Mouse (Mus musculus): ENCODE data around the gene Gm16867.
"Not testable (repeated sequence)": the region's sequence is repeated elsewhere in the genome, so short reads cannot be mapped to it uniquely, and the experiment has no call there.

The Gm16867 gene

GRCm38 (mm10) chr14:69503174-69503573 is at the start of gene Gm16867:
Gm16867 (minus strand) TSS chr14:69503362.
- DNase-seq (ENCODE audit: low spot score): not testable (repeated sequence)

GRCm38 (mm10) chr14:69547310-69547709 is 44.1 kb upstream of the Gm16867 start:
- DNase-seq (ENCODE audit: low spot score): not testable (repeated sequence)

- DNase-seq (ENCODE audit: low spot score): not testable (repeated sequence)
Measured at GRCm38 (mm10) chr14:69545052-69545451, 41.9 kb upstream of the Gm16867 start.

GRCm38 (mm10) chr14:69544033-69544432 is 40.9 kb upstream of the Gm16867 start:
- not testable (repeated sequence) for DNase-seq (ENCODE audit: low spot score)

GRCm38 (mm10) chr14:69542695-69543094 is 39.5 kb upstream of the Gm16867 start:
- DNase-seq (ENCODE audit: low spot score): not testable (repeated sequence)

- not testable (repeated sequence) for DNase-seq (ENCODE audit: low spot score)
Measured at GRCm38 (mm10) chr14:69540113-69540512, 37.0 kb upstream of the Gm16867 start.

GRCm38 (mm10) chr14:69536539-69536938 is 33.4 kb upstream of the Gm16867 start:
- DNase-seq (ENCODE audit: low spot score): not testable (repeated sequence)

- not testable (repeated sequence) for DNase-seq (ENCODE audit: low spot score)
Measured at GRCm38 (mm10) chr14:69526202-69526601, 23.0 kb upstream of the Gm16867 start.

GRCm38 (mm10) chr14:69523001-69523400 is 19.8 kb upstream of the Gm16867 start:
- not testable (repeated sequence) for DNase-seq (ENCODE audit: low spot score)

GRCm38 (mm10) chr14:69520810-69521209 is 17.6 kb upstream of the Gm16867 start:
- not testable (repeated sequence) for DNase-seq (ENCODE audit: low spot score)

GRCm38 (mm10) chr14:69512449-69512848 is 9.3 kb upstream of the Gm16867 start, which contains the start of gene Gm27179:
Gm27179 (minus strand) TSS chr14:69512549.
- DNase-seq (ENCODE audit: low spot score): not testable (repeated sequence)

GRCm38 (mm10) chr14:69507000-69507399 is 3.8 kb upstream of the Gm16867 start:
- DNase-seq (ENCODE audit: low spot score): not testable (repeated sequence)

GRCm38 (mm10) chr14:69502440-69503150 is 567 bp downstream of the Gm16867 start:
- DNase-seq (ENCODE audit: low spot score): not testable (repeated sequence)

- not testable (repeated sequence) for DNase-seq (ENCODE audit: low spot score)
Measured at GRCm38 (mm10) chr14:69496259-69496658, 6.9 kb downstream of the Gm16867 start.

GRCm38 (mm10) chr14:69494946-69495345 is 8.2 kb downstream of the Gm16867 start:
- DNase-seq (ENCODE audit: low spot score): not testable (repeated sequence)

- DNase-seq (ENCODE audit: low spot score): not testable (repeated sequence)
Measured at GRCm38 (mm10) chr14:69494522-69494921, 8.6 kb downstream of the Gm16867 start.

GRCm38 (mm10) chr14:69488001-69488400 is 15.2 kb downstream of the Gm16867 start:
- not testable (repeated sequence) for DNase-seq (ENCODE audit: low spot score)

GRCm38 (mm10) chr14:69485466-69486135 is 17.6 kb downstream of the Gm16867 start:
- DNase-seq (ENCODE audit: low spot score): not testable (repeated sequence)

GRCm38 (mm10) chr14:69473941-69474646 is 29.1 kb downstream of the Gm16867 start:
- not testable (repeated sequence) for DNase-seq (ENCODE audit: low spot score)

GRCm38 (mm10) chr14:69473322-69473721 is 29.8 kb downstream of the Gm16867 start:
- DNase-seq (ENCODE audit: low spot score): not testable (repeated sequence)

GRCm38 (mm10) chr14:69470122-69470708 is 32.9 kb downstream of the Gm16867 start:
- DNase-seq (ENCODE audit: low spot score): not testable (repeated sequence)
